Mouse (Mus musculus) C2C12 (cell line): Measurements from ENCODE around the gene Mlxipl.

Source experiments
- CEBPB ChIP-seq: IDR thresholded peaks from one replicate; pipeline ENCODE4 v1.6.1; 2011; ENCODE audit warnings: low read depth, mild to moderate bottlenecking, control low read depth, moderate library complexity
- CTCF ChIP-seq: IDR thresholded peaks from one replicate; pipeline ENCODE4 v1.5.1; 2011; ENCODE audit not compliant: control insufficient read depth, insufficient read depth, insufficient read length
- MAX ChIP-seq: IDR thresholded peaks from one replicate; pipeline ENCODE4 v1.6.1; 2011; ENCODE audit warnings: mild to moderate bottlenecking, control low read depth

GRCm38 (mm10) chr5:135145955-135146354, 56.3 kb downstream of the Mlxipl start:
- no peak for TF ChIP-seq CTCF
- no peak for TF ChIP-seq CEBPB
- TF ChIP-seq MAX = no peak
